Comparison of ENCODE assay signal across 20 mouse cellular contexts in genomic region chr1:185333651-185334050, GRCm38 (mm10). TPM values are rescaled to one million over a fixed set of nuclear protein-coding genes. Genes with fewer than 3 reads are reported as not detected.
DNase-seq lines count a peak whose midpoint lies in the region; ATAC-seq and TF ChIP-seq lines count a peak whose summit lies in the region.
"Had no signal": no experiment of that assay in that cellular context is flagged by ENCODE, and none has a peak within 500 bp of the region (broad histone marks: within the 10 kb centered on the region; RNA-seq: fewer than 3 reads in every experiment).

No protein-coding gene starts in this region.

- no peak for ATAC-seq in hindbrain, embryonic 12.5 days (ENCODE audit: low FRiP score)
- ATAC-seq in liver, postnatal 0 days, result no peak
- ATAC-seq in forebrain, embryonic 15.5 days (replicated peaks), result no peak

- no peak overlapping the region for H3K4me2 ChIP-seq in hindbrain, embryonic 12.5 days (replicated peaks)
- H3K4me2 ChIP-seq in liver, postnatal 0 days (ENCODE audit: low read depth, low read length), result no peak overlapping the region
- H3K4me2 ChIP-seq in forebrain, embryonic 15.5 days (replicated peaks), result no peak overlapping the region

- no peak overlapping the region for H3K4me3 ChIP-seq in hindbrain, embryonic 12.5 days
- H3K4me3 ChIP-seq in hindbrain, embryonic 10.5 days, result no peak overlapping the region
- no peak overlapping the region for H3K4me3 ChIP-seq in liver, adult 2 months (ENCODE audit: insufficient read depth, low read depth, low read length)
- H3K4me3 ChIP-seq in liver, postnatal 0 days (ENCODE audit: low read depth, low read length), result no peak overlapping the region
- H3K4me3 ChIP-seq in forebrain, embryonic 15.5 days, result no peak overlapping the region
- no peak overlapping the region for H3K4me3 ChIP-seq in small intestine, adult 2 months (ENCODE audit: low read depth, low read length)
- H3K4me3 ChIP-seq: erythroblast, embryonic 14.5 days; megakaryocyte, embryonic 14.5 days had no signal

- H3K27me3 ChIP-seq in hindbrain, embryonic 12.5 days, result no peaks in the 10 kb centered on the region
- H3K27me3 ChIP-seq in hindbrain, embryonic 10.5 days (ENCODE audit: insufficient read depth, poor library complexity, severe bottlenecking), result no peaks in the 10 kb centered on the region
- H3K27me3 ChIP-seq in liver, adult 2 months (ENCODE audit: control insufficient read depth, insufficient read depth, low read length), result no peaks in the 10 kb centered on the region
- H3K27me3 ChIP-seq in liver, postnatal 0 days (ENCODE audit: insufficient read depth, low read length), result no peaks in the 10 kb centered on the region
- no peaks in the 10 kb centered on the region for H3K27me3 ChIP-seq in forebrain, embryonic 15.5 days
- H3K27me3 ChIP-seq in small intestine, adult 2 months (ENCODE audit: control insufficient read depth, insufficient read depth, low read length), result no peaks in the 10 kb centered on the region
- H3K27me3 ChIP-seq: heart, embryonic 13.5 days; limb, embryonic 12.5 days; megakaryocyte, embryonic 14.5 days had no signal

- H3K79me2 ChIP-seq in liver, adult 2 months (ENCODE audit: control insufficient read depth, insufficient read depth, low read length), result peaks cover 14% of the 10 kb centered on the region; the same call in 1 of the 2 replicates

- no peak for TF ChIP-seq CTCF in liver, adult 2 months (IDR thresholded peaks at IDR 0.05; ENCODE audit: low read depth, low read length)
- no peak for TF ChIP-seq CTCF in liver, postnatal 0 days (IDR thresholded peaks at IDR 0.05; ENCODE audit: low read depth)
- no peak for TF ChIP-seq CTCF in small intestine, adult 2 months (IDR thresholded peaks at IDR 0.05; ENCODE audit: extremely low read depth, insufficient read length, insufficient replicate concordance, low read depth, low read length)

- H3K9ac ChIP-seq in hindbrain, embryonic 12.5 days, result 0 out of 2 replicates have a peak overlapping the region, but pooled peaks have one; percentile 41
- H3K9ac ChIP-seq in liver, adult 2 months (ENCODE audit: low read depth, low read length), result no peak overlapping the region
- H3K9ac ChIP-seq in liver, postnatal 0 days (replicated peaks), result no peak overlapping the region
- 0 out of 2 replicates have a peak overlapping the region, but pooled peaks have one; percentile 13 for H3K9ac ChIP-seq in forebrain, embryonic 15.5 days (replicated peaks)
- H3K9ac ChIP-seq: limb, embryonic 12.5 days; liver, embryonic 14.5 days had no signal

- H3K4me1 ChIP-seq in hindbrain, embryonic 12.5 days, result peaks cover 17% of the 10 kb centered on the region
- peaks cover 45% of the 10 kb centered on the region for H3K4me1 ChIP-seq in hindbrain, embryonic 10.5 days (replicated peaks)
- peaks cover 6% of the 10 kb centered on the region; the same call in 1 of the 2 replicates for H3K4me1 ChIP-seq in liver, adult 2 months (ENCODE audit: control insufficient read depth, insufficient read depth, low read length)
- H3K4me1 ChIP-seq in liver, postnatal 0 days (ENCODE audit: insufficient read depth), result peaks cover 18% of the 10 kb centered on the region
- H3K4me1 ChIP-seq in forebrain, embryonic 15.5 days, result peaks cover 34% of the 10 kb centered on the region
- peaks cover 13% of the 10 kb centered on the region; the same call in 1 of the 2 replicates for H3K4me1 ChIP-seq in small intestine, adult 2 months (ENCODE audit: control insufficient read depth, insufficient read depth, insufficient read length, low read length)

- WGBS in hindbrain, embryonic 12.5 days, result 95% methylated on average over 5 of the region's 5 CpGs
- WGBS in hindbrain, embryonic 10.5 days, result 92% methylated on average over 5 of the region's 5 CpGs
- 43% methylated on average over 5 of the region's 5 CpGs for WGBS in liver, adult 2 months
- WGBS in liver, postnatal 0 days (ENCODE audit: insufficient replicate concordance), result 76% methylated on average over 5 of the region's 5 CpGs
- WGBS in forebrain, embryonic 15.5 days, result 91% methylated on average over 5 of the region's 5 CpGs
- 30% methylated on average over 5 of the region's 5 CpGs for WGBS in small intestine, adult 2 months

- peaks cover 5% of the 10 kb centered on the region; the same call in 1 of the 2 replicates for H3K36me3 ChIP-seq in hindbrain, embryonic 12.5 days
- H3K36me3 ChIP-seq in hindbrain, embryonic 10.5 days, result peaks cover 23% of the 10 kb centered on the region
- H3K36me3 ChIP-seq in liver, adult 2 months (ENCODE audit: control insufficient read depth, insufficient read depth, low read length), result peaks cover 5% of the 10 kb centered on the region
- H3K36me3 ChIP-seq in liver, postnatal 0 days (replicated peaks; ENCODE audit: insufficient read depth, low read length), result peaks cover 4% of the 10 kb centered on the region; the same call in 1 of the 2 replicates
- no peaks in the 10 kb centered on the region for H3K36me3 ChIP-seq in forebrain, embryonic 15.5 days
- H3K36me3 ChIP-seq in small intestine, adult 2 months (ENCODE audit: control insufficient read depth, insufficient read depth, low read length), result peaks cover 11% of the 10 kb centered on the region

- no peak overlapping the region for H3K27ac ChIP-seq in hindbrain, embryonic 12.5 days
- no peak overlapping the region for H3K27ac ChIP-seq in hindbrain, embryonic 10.5 days
- H3K27ac ChIP-seq in liver, adult 2 months (replicated peaks; ENCODE audit: insufficient read depth, low read depth, low read length), result no peak overlapping the region
- no peak overlapping the region for H3K27ac ChIP-seq in liver, postnatal 0 days (ENCODE audit: low read depth)
- no peak overlapping the region for H3K27ac ChIP-seq in forebrain, embryonic 15.5 days (replicated peaks)
- H3K27ac ChIP-seq in small intestine, adult 2 months (ENCODE audit: insufficient read depth, low read depth, low read length), result peak overlapping the region; percentile 80; the same call in 1 of the 2 replicates
- H3K27ac ChIP-seq: heart, embryonic 13.5 days; limb, embryonic 12.5 days; liver, embryonic 14.5 days had no signal

- no peak for TF ChIP-seq EP300 in liver, postnatal 0 days (IDR thresholded peaks at IDR 0.05; ENCODE audit: low read depth)

- no peak for DNase-seq in hindbrain, embryonic 10.5 days (ENCODE audit: low spot score)
- DNase-seq in liver, adult 2 months (ENCODE audit: extremely low read depth, low read depth, low spot score), result peak; percentile 24
- DNase-seq in liver, postnatal 0 days, result no peak
- DNase-seq in heart, adult 18-20 months, result no peak
- DNase-seq: adrenal gland, postnatal 10 days; B cell, adult 2 months; cerebellum, adult 11-12 months; heart, postnatal 36 days; layer of hippocampus, adult 9-11 months; lung, postnatal 10 days; right cerebral cortex, postnatal 25 days; thymus, postnatal 4 days had no signal

- no peak for TF ChIP-seq POLR2A in liver, adult 2 months (IDR thresholded peaks at IDR 0.05; ENCODE audit: extremely low read depth, insufficient read depth, low read length)
- no peak for TF ChIP-seq POLR2A in small intestine, adult 2 months (IDR thresholded peaks at IDR 0.05; ENCODE audit: low read depth, low read length)

- no peaks in the 10 kb centered on the region for H3K9me3 ChIP-seq in hindbrain, embryonic 12.5 days (replicated peaks)
- H3K9me3 ChIP-seq in hindbrain, embryonic 10.5 days, result no peaks in the 10 kb centered on the region
- H3K9me3 ChIP-seq in liver, postnatal 0 days (ENCODE audit: low read length), result no peaks in the 10 kb centered on the region
- H3K9me3 ChIP-seq in forebrain, embryonic 15.5 days, result no peaks in the 10 kb centered on the region
- H3K9me3 ChIP-seq: heart, embryonic 13.5 days; limb, embryonic 12.5 days; megakaryocyte, embryonic 14.5 days had no signal

RNA-seq across cellular contexts. Expression of gene Bpnt1, which starts 1.7 kb away (rescaled TPM):
- 32.5 and 34.2 TPM in 2 replicates for polyA plus RNA-seq in hindbrain, embryonic 12.5 days (2016; fragmentation: Nextera tagmentation; extraction: Ambion mirVana)
- polyA plus RNA-seq in hindbrain, embryonic 10.5 days (2016; fragmentation: Nextera tagmentation; extraction: Ambion mirVana), result 31.6 and 34.3 TPM in 2 replicates
- total RNA-seq in liver, adult 2 months (2014; rRNA removed), result 80.5 and 81.5 TPM in 2 replicates
- 86.5 and 99.0 TPM in 2 replicates for polyA plus RNA-seq in liver, adult 2 months (2012; rRNA removed)
- 21.7 TPM in 2 replicates for polyA plus RNA-seq in liver, postnatal 0 days (2015; fragmentation: Nextera tagmentation; extraction: Ambion mirVana)
- 34.5 and 40.9 TPM in 2 replicates for polyA plus RNA-seq in forebrain, embryonic 15.5 days (2015; fragmentation: Nextera tagmentation; extraction: Ambion mirVana)
- 323 and 340 TPM in 2 replicates for polyA plus RNA-seq in small intestine, adult 2 months (2012; rRNA removed)
- 10 to 100 TPM; 27.8 to 28.1 TPM for total RNA-seq in heart, adult 18-20 months (2021)

RNA-seq across cellular contexts. Expression of gene Iars2, which starts 4.5 kb away (rescaled TPM):
- 24.7 and 25.0 TPM in 2 replicates for polyA plus RNA-seq in hindbrain, embryonic 12.5 days (2016; fragmentation: Nextera tagmentation; extraction: Ambion mirVana)
- 21.1 and 25.7 TPM in 2 replicates for polyA plus RNA-seq in hindbrain, embryonic 10.5 days (2016; fragmentation: Nextera tagmentation; extraction: Ambion mirVana)
- 25.8 and 33.2 TPM in 2 replicates for total RNA-seq in liver, adult 2 months (2014; rRNA removed)
- polyA plus RNA-seq in liver, adult 2 months (2012; rRNA removed), result 20.1 and 20.8 TPM in 2 replicates
- 13.8 and 15.3 TPM in 2 replicates for polyA plus RNA-seq in liver, postnatal 0 days (2015; fragmentation: Nextera tagmentation; extraction: Ambion mirVana)
- 19.2 and 19.9 TPM in 2 replicates for polyA plus RNA-seq in forebrain, embryonic 15.5 days (2015; fragmentation: Nextera tagmentation; extraction: Ambion mirVana)
- polyA plus RNA-seq in small intestine, adult 2 months (2012; rRNA removed), result 7.9 and 9.0 TPM in 2 replicates
- total RNA-seq in heart, adult 18-20 months (2021), result 10 to 100 TPM; 74.5 to 85.3 TPM

RNA-seq across cellular contexts. Expression of gene Eprs, which starts 29.2 kb away (rescaled TPM):
- polyA plus RNA-seq in hindbrain, embryonic 12.5 days (2016; fragmentation: Nextera tagmentation; extraction: Ambion mirVana), result 136 and 148 TPM in 2 replicates
- polyA plus RNA-seq in hindbrain, embryonic 10.5 days (2016; fragmentation: Nextera tagmentation; extraction: Ambion mirVana), result 112 and 150 TPM in 2 replicates
- 88.9 and 100 TPM in 2 replicates for total RNA-seq in liver, adult 2 months (2014; rRNA removed)
- polyA plus RNA-seq in liver, adult 2 months (2012; rRNA removed), result 10.8 and 11.2 TPM in 2 replicates
- polyA plus RNA-seq in liver, postnatal 0 days (2015; fragmentation: Nextera tagmentation; extraction: Ambion mirVana), result 47.4 and 55.4 TPM in 2 replicates
- 144 and 150 TPM in 2 replicates for polyA plus RNA-seq in forebrain, embryonic 15.5 days (2015; fragmentation: Nextera tagmentation; extraction: Ambion mirVana)
- polyA plus RNA-seq in small intestine, adult 2 months (2012; rRNA removed), result 1.5 and 3.0 TPM in 2 replicates
- total RNA-seq in heart, adult 18-20 months (2021), result 10 to 100 TPM; 76.2 TPM

Comparison
In these comparisons a context has a peak if more than half of its experiments do, and no peak if none do; other contexts are left out.
1. H3K9ac ChIP-seq: peak in hindbrain, embryonic 12.5 days (single experiment) and forebrain, embryonic 15.5 days (single experiment); none in liver, adult 2 months (single experiment) and liver, postnatal 0 days (single experiment).